Mouse (Mus musculus) heart, postnatal 0 days (tissue): ENCODE measurements at regions not wholly inside any gene's neighbourhood (a gene's known extent, or its start where the extent isn't known, plus 50 kb on each side); places are given as distances from the start of the nearest gene placed in this dataset.

Source experiments
- CTCF ChIP-seq: IDR thresholded peaks from 2 replicates; pipeline ENCODE4 v1.5.1; 2016; ENCODE audit warnings: antibody characterized with exemption, control low read depth, low read depth
- EP300 ChIP-seq: IDR thresholded peaks from 2 replicates; pipeline ENCODE4 v1.6.1; 2016; ENCODE audit warnings: antibody characterized with exemption, low read depth

DNA sequence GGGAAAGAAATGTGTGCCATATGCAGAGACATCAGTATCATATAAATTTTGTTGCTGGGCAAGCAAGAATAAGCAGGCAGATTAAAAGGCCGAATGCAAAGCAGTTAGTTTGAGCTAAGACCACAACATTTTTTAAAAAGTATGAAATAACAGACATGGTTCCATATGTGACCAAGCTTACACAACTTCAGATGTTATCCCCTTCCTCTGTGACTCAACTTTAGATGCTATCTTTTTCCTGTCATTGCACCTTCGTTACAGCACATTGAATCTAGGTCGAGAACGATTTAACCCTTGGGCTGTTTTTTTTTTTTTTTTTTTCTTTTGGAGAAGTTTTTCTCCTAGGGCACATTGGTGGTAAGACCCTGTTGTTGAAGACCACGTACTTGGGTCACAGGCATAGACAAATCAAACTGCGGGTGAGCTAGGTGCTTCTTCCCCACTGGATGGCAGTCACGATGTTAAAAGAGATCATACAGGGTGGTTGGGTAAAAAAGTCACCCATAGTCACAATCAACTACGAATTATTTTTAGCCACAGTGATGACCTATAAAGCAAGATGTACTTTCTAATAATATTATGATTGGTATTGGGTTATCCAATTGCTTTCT is 81.4 kb upstream of the Cast start:
- TF ChIP-seq CTCF (no peak), EP300 (no peak)
